Mouse (Mus musculus): ENCODE data around the gene Dhx16. TPM values are rescaled to one million over a fixed set of nuclear protein-coding genes. Genes with fewer than 3 reads are reported as not detected.
A peak's percentile ranks its signal among the peaks of the same experiment; 100 is the strongest.
"Not testable (repeated sequence)": the region's sequence is repeated elsewhere in the genome, so short reads cannot be mapped to it uniquely, and the experiment has no call there.

Dhx16 gene
- polyA plus RNA-seq, 1 experiment from 2014 or later, result 30.8 TPM

- H3K4me1 ChIP-seq (replicated peaks), result peaks cover 59% of the 10 kb centered on the region
- H3K27ac ChIP-seq (replicated peaks), result peak overlapping the region; percentile 98
- H3K9ac ChIP-seq, result peak overlapping the region; percentile 44
- H3K36me3 ChIP-seq, result peaks cover 24% of the 10 kb centered on the region
- ATAC-seq (ENCODE audit: low FRiP score, low read depth), result no peak
- H3K4me3 ChIP-seq, result peak overlapping the region; percentile 84
- no peaks in the 10 kb centered on the region for H3K27me3 ChIP-seq
- H3K4me2 ChIP-seq, result peak overlapping the region; percentile 77
- no peaks in the 10 kb centered on the region for H3K9me3 ChIP-seq
- WGBS, result 2% methylated on average over 5 of the region's 5 CpGs
Measured at GRCm38 (mm10) chr17:35838570-35838969, 41.0 kb upstream of the Dhx16 start.

- peak overlapping the region; percentile 98 for H3K27ac ChIP-seq (replicated peaks)
- peak overlapping the region; percentile 77 for H3K4me2 ChIP-seq
- not testable (repeated sequence) for H3K27me3 ChIP-seq; H3K9me3 ChIP-seq; ATAC-seq (ENCODE audit: low FRiP score, low read depth)
- H3K9ac ChIP-seq, result peak overlapping the region; percentile 44
- peak overlapping the region; percentile 84 for H3K4me3 ChIP-seq
- peaks cover 54% of the 10 kb centered on the region for H3K4me1 ChIP-seq (replicated peaks)
- H3K36me3 ChIP-seq, result peaks cover 20% of the 10 kb centered on the region
- 57% methylated on average over 3 of the region's 3 CpGs for WGBS
Measured at GRCm38 (mm10) chr17:35839002-35839401, 40.6 kb upstream of the Dhx16 start.

- Histone ChIP-seq H3K27me3 (no peaks in the 10 kb centered on the region), H3K27ac (replicated peaks) (peak overlapping the region; percentile 81), H3K9ac (no peak overlapping the region; the same call in 1 of the 2 replicates), H3K9me3 (no peaks in the 10 kb centered on the region), H3K36me3 (peaks cover 13% of the 10 kb centered on the region), H3K4me1 (replicated peaks) (peaks cover 39% of the 10 kb centered on the region), H3K4me3 (peak overlapping the region; percentile 59), H3K4me2 (peak overlapping the region; percentile 63)
- no peak for ATAC-seq (ENCODE audit: low FRiP score, low read depth)
- 57% methylated on average over 14 of the region's 14 CpGs for WGBS
Measured at GRCm38 (mm10) chr17:35840561-35840960, 39.1 kb upstream of the Dhx16 start.

DNA sequence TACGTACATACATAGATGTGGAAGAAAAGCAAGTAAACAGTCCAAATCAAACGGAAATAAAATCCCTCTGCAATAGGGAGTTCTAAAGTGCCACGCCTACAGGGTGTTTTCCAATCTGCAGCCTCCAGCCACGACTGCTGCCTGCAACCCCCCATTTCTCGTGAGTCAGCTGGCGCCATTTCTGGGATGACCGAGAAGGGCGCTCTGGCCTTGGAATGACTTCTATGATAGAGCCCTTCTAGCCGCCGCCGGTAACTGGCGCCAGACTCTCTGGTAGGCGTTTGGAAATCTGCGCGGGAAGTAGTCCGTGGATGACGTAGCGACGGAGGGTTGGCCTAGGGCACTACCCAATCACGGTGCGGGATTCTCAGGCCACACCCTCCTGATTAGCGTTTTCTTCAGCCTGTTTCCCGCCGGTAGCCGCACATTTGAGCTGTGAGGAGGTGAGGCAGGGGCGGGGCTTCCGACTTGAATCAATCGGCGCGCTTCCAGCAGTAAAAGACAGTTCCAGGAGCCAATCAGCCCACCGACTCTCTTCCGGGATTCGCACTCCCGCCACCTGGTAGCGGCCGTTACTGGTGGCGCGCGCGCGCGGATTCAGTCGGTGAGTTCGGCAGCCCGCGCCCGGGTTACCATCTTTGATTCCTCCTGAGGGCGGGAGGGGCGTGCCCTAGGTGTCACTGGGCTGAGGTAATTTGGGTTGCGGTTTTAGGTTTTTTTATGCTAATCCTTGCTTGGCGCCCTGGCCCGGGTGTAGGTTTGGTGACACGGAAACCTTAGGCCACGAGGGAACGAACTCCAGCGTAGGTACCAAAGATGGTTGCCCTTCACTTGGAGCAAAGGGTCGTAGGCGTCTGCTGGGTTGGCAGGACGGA, 38.3 kb upstream of the Dhx16 start, which contains the start of gene Mdc1:
TSS of gene Mdc1 (plus strand) at position 440 of the 875 bp plus-strand sequence.
- ATAC-seq (ENCODE audit: low FRiP score, low read depth), result peak; percentile 95
- WGBS, result under 1% methylated on average over 59 of the region's 59 CpGs
- Histone ChIP-seq H3K4me1 (replicated peaks) (peaks cover 31% of the 10 kb centered on the region), H3K9ac (peak within 1 kb of the TSS; percentile 43), H3K4me2 (peak within 1 kb of the TSS; percentile 63), H3K36me3 (peaks cover 14% of the 10 kb centered on the region), H3K4me3 (peak within 1 kb of the TSS; percentile 59), H3K27me3 (no peaks in the 10 kb centered on the region), H3K27ac (replicated peaks) (peak within 1 kb of the TSS; percentile 81), H3K9me3 (no peaks in the 10 kb centered on the region)

GRCm38 (mm10) chr17:35842006-35842405, 37.6 kb upstream of the Dhx16 start:
- H3K4me2 ChIP-seq, result peak overlapping the region; percentile 63
- WGBS, result 18% methylated on average over 11 of the region's 11 CpGs
- H3K36me3 ChIP-seq, result peaks cover 16% of the 10 kb centered on the region
- peak overlapping the region; percentile 59 for H3K4me3 ChIP-seq
- no peak for ATAC-seq (ENCODE audit: low FRiP score, low read depth)
- H3K9me3 ChIP-seq, result no peaks in the 10 kb centered on the region
- H3K27me3 ChIP-seq, result no peaks in the 10 kb centered on the region
- peak overlapping the region; percentile 40 for H3K9ac ChIP-seq
- H3K27ac ChIP-seq (replicated peaks), result peak overlapping the region; percentile 79
- H3K4me1 ChIP-seq (replicated peaks), result peaks cover 29% of the 10 kb centered on the region

- ATAC-seq (ENCODE audit: low FRiP score, low read depth), result no peak
Measured at GRCm38 (mm10) chr17:35843514-35843913, 36.1 kb upstream of the Dhx16 start.

GRCm38 (mm10) chr17:35848112-35848511, 31.5 kb upstream of the Dhx16 start:
- WGBS, result 53% methylated on average over 1 of the region's 1 CpGs
- no peak overlapping the region for H3K9ac ChIP-seq
- no peak for ATAC-seq (ENCODE audit: low FRiP score, low read depth)
- no peak overlapping the region for H3K4me3 ChIP-seq
- H3K27ac ChIP-seq (replicated peaks), result no peak overlapping the region
- H3K9me3 ChIP-seq, result no peaks in the 10 kb centered on the region
- no peak overlapping the region for H3K4me2 ChIP-seq
- H3K4me1 ChIP-seq (replicated peaks), result no peaks in the 10 kb centered on the region
- H3K27me3 ChIP-seq, result no peaks in the 10 kb centered on the region
- H3K36me3 ChIP-seq, result peaks cover 62% of the 10 kb centered on the region

More at GRCm38 (mm10) chr17:35843514-35843913, 36.1 kb upstream of the Dhx16 start:
- Histone ChIP-seq H3K9ac (no peak overlapping the region), H3K36me3 (peaks cover 27% of the 10 kb centered on the region), H3K9me3 (no peaks in the 10 kb centered on the region), H3K27ac (replicated peaks) (no peak overlapping the region), H3K4me3 (no peak overlapping the region), H3K4me1 (replicated peaks) (peaks cover 29% of the 10 kb centered on the region), H3K4me2 (no peak overlapping the region), H3K27me3 (no peaks in the 10 kb centered on the region)
- 94% methylated on average over 3 of the region's 3 CpGs for WGBS

DNA sequence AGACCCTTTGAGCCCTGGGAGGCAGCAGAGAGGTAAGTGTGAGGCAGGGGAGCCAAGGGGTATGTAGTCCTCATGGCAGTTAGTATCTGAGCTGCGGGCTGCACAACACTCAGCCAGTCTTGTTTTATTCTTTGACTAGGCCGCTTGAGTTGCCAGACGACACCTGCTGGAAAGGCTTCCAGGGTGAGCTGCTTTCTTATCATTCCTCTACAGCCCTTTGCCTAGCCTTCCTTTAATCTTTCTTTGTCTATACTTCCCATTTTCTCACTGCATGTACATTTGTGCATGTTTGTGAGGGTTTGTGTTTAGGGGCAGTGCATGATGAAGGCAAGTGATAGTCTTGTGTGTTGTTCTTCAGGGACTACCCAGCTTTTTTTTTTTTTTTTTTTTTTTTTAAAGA, 28.6 kb upstream of the Dhx16 start:
- 89% methylated on average over 3 of the region's 3 CpGs for WGBS
- H3K27me3 ChIP-seq, result no peaks in the 10 kb centered on the region
- H3K9ac ChIP-seq, result no peak overlapping the region
- H3K36me3 ChIP-seq, result peaks cover 58% of the 10 kb centered on the region
- H3K4me1 ChIP-seq (replicated peaks), result no peaks in the 10 kb centered on the region
- H3K4me3 ChIP-seq, result no peak overlapping the region
- H3K9me3 ChIP-seq, result no peaks in the 10 kb centered on the region
- H3K4me2 ChIP-seq, result no peak overlapping the region
- H3K27ac ChIP-seq (replicated peaks), result no peak overlapping the region
- no peak for ATAC-seq (ENCODE audit: low FRiP score, low read depth)

GRCm38 (mm10) chr17:35859371-35859770, 20.2 kb upstream of the Dhx16 start:
- no peak overlapping the region for H3K9ac ChIP-seq
- H3K4me1 ChIP-seq (replicated peaks), result peaks cover 10% of the 10 kb centered on the region
- no peak overlapping the region for H3K4me2 ChIP-seq
- H3K36me3 ChIP-seq, result peaks cover 18% of the 10 kb centered on the region
- H3K27ac ChIP-seq (replicated peaks), result no peak overlapping the region
- H3K4me3 ChIP-seq, result no peak overlapping the region
- no peaks in the 10 kb centered on the region for H3K27me3 ChIP-seq
- H3K9me3 ChIP-seq, result no peaks in the 10 kb centered on the region
- 91% methylated on average over 1 of the region's 1 CpGs for WGBS
- no peak for ATAC-seq (ENCODE audit: low FRiP score, low read depth)

GRCm38 (mm10) chr17:35859835-35860234, 19.8 kb upstream of the Dhx16 start:
- Histone ChIP-seq H3K4me1 (replicated peaks) (peaks cover 14% of the 10 kb centered on the region), H3K9ac (no peak overlapping the region), H3K9me3 (no peaks in the 10 kb centered on the region), H3K4me3 (no peak overlapping the region), H3K27me3 (no peaks in the 10 kb centered on the region), H3K36me3 (peaks cover 18% of the 10 kb centered on the region), H3K27ac (replicated peaks) (no peak overlapping the region), H3K4me2 (no peak overlapping the region)
- 68% methylated on average over 2 of the region's 2 CpGs for WGBS
- ATAC-seq (ENCODE audit: low FRiP score, low read depth), result no peak

DNA sequence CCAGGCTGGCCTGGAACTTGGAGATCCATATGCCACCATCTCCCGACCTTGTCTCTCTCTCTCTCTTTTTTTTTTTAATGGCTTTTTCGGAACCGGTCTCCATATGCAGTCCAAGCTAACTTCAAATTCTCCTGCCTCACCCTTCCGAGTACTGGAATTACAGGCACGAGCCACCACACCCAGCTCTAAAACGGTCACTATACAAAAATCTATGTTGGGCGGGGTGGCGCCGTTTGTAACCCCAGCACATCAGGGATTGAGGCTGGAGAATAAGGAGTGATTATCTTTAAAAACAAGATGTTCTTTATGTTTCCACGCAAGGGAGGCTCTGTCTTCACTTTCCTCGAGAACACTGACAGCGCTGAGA, 18.8 kb upstream of the Dhx16 start:
- peaks cover 20% of the 10 kb centered on the region for H3K4me1 ChIP-seq (replicated peaks)
- peak; percentile 4; the same call in 1 of the 2 replicates for ATAC-seq (ENCODE audit: low FRiP score, low read depth)
- peak overlapping the region; percentile 78 for H3K9ac ChIP-seq
- H3K27ac ChIP-seq (replicated peaks), result peak overlapping the region; percentile 97
- peaks cover 18% of the 10 kb centered on the region for H3K36me3 ChIP-seq
- 4% methylated on average over 12 of the region's 12 CpGs for WGBS
- H3K4me2 ChIP-seq, result peak overlapping the region; percentile 62
- H3K27me3 ChIP-seq, result no peaks in the 10 kb centered on the region
- peak overlapping the region; percentile 85 for H3K4me3 ChIP-seq
- H3K9me3 ChIP-seq, result no peaks in the 10 kb centered on the region

DNA sequence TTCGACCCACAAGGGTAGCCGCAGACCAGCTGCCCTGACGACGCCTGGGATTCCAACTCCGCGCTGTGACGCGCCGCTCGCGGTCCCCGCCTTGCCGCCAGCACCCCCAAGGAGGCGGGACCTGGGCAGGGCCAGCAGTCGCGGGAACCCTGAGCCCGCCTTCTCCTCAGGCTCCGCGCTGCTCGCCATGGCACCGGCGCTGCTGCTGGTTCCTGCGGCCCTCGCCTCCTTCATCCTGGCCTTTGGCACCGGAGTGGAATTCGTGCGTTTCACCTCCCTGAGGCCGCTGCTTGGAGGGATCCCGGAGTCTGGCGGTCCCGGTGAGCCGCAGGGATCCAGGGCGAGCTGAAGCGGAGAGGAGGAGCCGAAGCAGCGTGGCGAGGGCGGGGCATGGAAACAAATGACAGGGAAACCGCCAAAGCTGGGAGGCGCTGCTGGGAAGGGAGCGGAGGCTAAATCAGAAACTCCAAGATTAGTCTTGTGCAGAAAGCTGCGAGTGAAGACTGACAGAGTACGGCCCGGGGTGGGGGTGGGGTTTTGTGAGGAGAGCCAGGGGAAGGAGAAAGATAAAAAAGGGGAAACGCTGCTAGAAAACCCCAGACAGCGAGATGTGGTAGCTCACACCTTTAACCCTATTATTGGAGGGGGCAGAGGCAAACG, 18.3 kb upstream of the Dhx16 start, which contains the start of gene Nrm:
TSS of gene Nrm (plus strand) at position 121 of the 660 bp plus-strand sequence.
- Histone ChIP-seq H3K36me3 (peaks cover 18% of the 10 kb centered on the region), H3K9me3 (no peaks in the 10 kb centered on the region), H3K27ac (replicated peaks) (peak within 1 kb of the TSS; percentile 97), H3K4me3 (peak within 1 kb of the TSS; percentile 85), H3K4me2 (peak within 1 kb of the TSS; percentile 62), H3K9ac (peak within 1 kb of the TSS; percentile 78), H3K4me1 (replicated peaks) (peaks cover 20% of the 10 kb centered on the region), H3K27me3 (no peaks in the 10 kb centered on the region)
- 0% methylated on average over 47 of the region's 47 CpGs for WGBS
- ATAC-seq (ENCODE audit: low FRiP score, low read depth), result peak; percentile 93

Data from hindbrain, embryonic 15.5 days (tissue).